Mouse (Mus musculus) embryonic facial prominence, embryonic 14.5 days (tissue): ENCODE results near the gene Cdx2. TPM values are rescaled to one million over a fixed set of nuclear protein-coding genes. Genes with fewer than 3 reads are reported as not detected.

Source experiments
- ATAC-seq: fragments of 200-750 bp; cut with Nextera tagmentation; 2 replicates; pipeline ENCODE4 v1.8.0; 2017; ENCODE audit warnings: low read depth, moderate number of reproducible peaks, moderate TSS enrichment
- DNase-seq: peaks from one replicate; pipeline ENCODE4 v3.0.0-alpha.2; 2015; ENCODE audit warnings: low spot score
- H3K27ac ChIP-seq: fragments of 300-500 bp; sonication (generic); replicated peaks from 2 replicates; pipeline ENCODE4 v1.5.1; 2014; ENCODE audit warnings: low read depth, mild to moderate bottlenecking, low read length, moderate library complexity
- H3K27me3 ChIP-seq: fragments of 300-500 bp; sonication (generic); replicated peaks from 2 replicates; pipeline ENCODE4 v1.6.1; 2014; ENCODE audit warnings: low read length; ENCODE audit not compliant: control insufficient read depth, insufficient read depth
- H3K36me3 ChIP-seq: fragments of 300-500 bp; sonication (generic); 2 replicates; pipeline ENCODE4 v1.6.1; 2014; ENCODE audit warnings: low read length, mixed read lengths; ENCODE audit not compliant: control insufficient read depth, insufficient read depth
- H3K4me1 ChIP-seq: fragments of 300-500 bp; sonication (generic); 2 replicates; pipeline ENCODE4 v1.6.1; 2014; ENCODE audit warnings: antibody characterized with exemption, low read length; ENCODE audit not compliant: control insufficient read depth, insufficient read depth
- H3K4me2 ChIP-seq: fragments of 300-500 bp; sonication (generic); 2 replicates; pipeline ENCODE4 v1.6.1; 2014; ENCODE audit warnings: low read depth, mild to moderate bottlenecking, low read length, moderate library complexity, mixed read lengths
- H3K4me3 ChIP-seq: fragments of 300-500 bp; sonication (generic); 2 replicates; pipeline ENCODE4 v1.5.1; 2014; ENCODE audit warnings: low read depth, mild to moderate bottlenecking, low read length
- H3K9ac ChIP-seq: fragments of 300-500 bp; sonication (generic); 2 replicates; pipeline ENCODE4 v1.6.1; 2014; ENCODE audit warnings: low read depth, mild to moderate bottlenecking, low read length, moderate library complexity, mixed read lengths
- H3K9me3 ChIP-seq: fragments of 300-500 bp; sonication (generic); 2 replicates; pipeline ENCODE4 v1.6.1; 2016; ENCODE audit warnings: low read length; ENCODE audit not compliant: control insufficient read depth
- WGBS: fragments of 180-500 bp; shearing (Covaris S2); extraction: QIAGEN DNeasy Blood & Tissue Kit; methylation state at CpG from one replicate; pipeline ENCODE4 v1.1.7; 2014; 5-methylcytosine and 5-hydroxymethylcytosine counted together
- microRNA-seq: library from miRNA; unstranded; fragments of <30 nt; microRNA quantifications from one replicate; pipeline ENCODE4, GENCODE M21; 2016; ENCODE audit warnings: borderline number of aligned reads
- polyA plus RNA-seq: library from polyadenylated mRNA; unstranded; fragments of >200 nt; fragmentation: Nextera tagmentation; extraction: Ambion mirVana; gene quantifications from 2 replicates; pipeline ENCODE4 v1.2.1, GENCODE M21; 2014

Cdx2 gene
- polyA plus RNA-seq, 1 experiment from 2014 or later, result not detected

DNA sequence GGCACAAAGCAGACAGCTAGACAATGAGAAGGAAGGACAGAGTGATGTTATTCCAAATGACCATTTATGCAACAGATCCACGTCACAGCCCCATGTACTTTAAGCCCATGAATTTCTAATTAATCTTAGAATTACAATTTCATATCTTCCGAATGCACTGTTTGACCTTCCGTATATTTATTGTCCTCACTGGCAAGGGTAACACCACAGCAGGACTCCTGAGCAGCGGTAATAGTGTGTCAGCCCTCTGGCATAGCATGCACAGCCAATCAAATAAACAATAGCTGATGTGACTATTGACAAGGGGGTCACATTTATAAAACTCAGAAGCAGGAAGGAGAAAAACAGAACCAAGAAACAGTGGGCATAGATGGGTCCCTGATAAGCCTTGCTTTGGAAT, 46.3 kb downstream of the Cdx2 start:
- H3K4me1 ChIP-seq, result no peaks in the 10 kb centered on the region
- WGBS, result 81% methylated on average over 4 of the region's 4 CpGs
- H3K9ac ChIP-seq, result no peak overlapping the region
- H3K27me3 ChIP-seq, result peaks cover 43% of the 10 kb centered on the region
- H3K27ac ChIP-seq, result no peak overlapping the region
- no peaks in the 10 kb centered on the region for H3K9me3 ChIP-seq
- no peak for ATAC-seq
- DNase-seq, result no peak
- no peaks in the 10 kb centered on the region for H3K36me3 ChIP-seq
- no peak overlapping the region for H3K4me2 ChIP-seq
- H3K4me3 ChIP-seq, result no peak overlapping the region

DNA sequence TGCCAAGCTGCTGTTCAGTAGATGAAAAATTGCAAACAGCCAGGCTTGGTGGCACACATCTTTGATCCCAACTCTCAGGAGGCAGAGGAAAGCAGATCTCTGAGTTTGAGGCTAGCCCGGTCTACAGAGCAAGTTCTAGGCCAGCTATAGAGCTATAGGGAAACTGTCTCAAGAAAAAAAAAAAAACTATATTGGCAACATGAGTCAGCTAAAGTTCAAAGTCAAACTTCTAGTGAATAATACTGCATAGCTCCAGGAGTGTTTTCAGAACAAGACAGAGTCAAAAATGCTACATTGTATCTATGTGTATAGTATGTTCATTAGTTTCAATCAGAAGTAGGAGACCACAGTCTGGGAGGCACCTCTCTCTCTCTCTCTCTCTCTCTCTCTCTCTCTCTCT, 46.9 kb downstream of the Cdx2 start:
- WGBS, result 93% methylated on average over 1 of the region's 1 CpGs
- Histone ChIP-seq H3K4me1 (no peaks in the 10 kb centered on the region), H3K4me2 (no peak overlapping the region), H3K27me3 (peaks cover 37% of the 10 kb centered on the region), H3K36me3 (no peaks in the 10 kb centered on the region), H3K27ac (no peak overlapping the region), H3K9me3 (no peaks in the 10 kb centered on the region), H3K4me3 (no peak overlapping the region), H3K9ac (no peak overlapping the region)
- DNase-seq (no peak), ATAC-seq (no peak)

Small RNA genes lying within 50 kb of the gene (microRNA-seq; reads per million reads assigned to microRNA genes)
- not detected for gene Mir7k

Other genes starting within 250 kb of the Cdx2 start
- 13.7 and 13.9 TPM in 2 replicates for gene Lnx2, start 230.7 kb downstream of the Cdx2 start, polyA plus RNA-seq
- 138 and 147 TPM in 2 replicates for gene Polr1d, start 230.2 kb downstream of the Cdx2 start, polyA plus RNA-seq
- not detected in 2 replicates for gene Gsx1, start 118.6 kb downstream of the Cdx2 start, polyA plus RNA-seq
- gene Pdx1, start 37.3 kb downstream of the Cdx2 start, polyA plus RNA-seq, result not detected in 2 replicates
- not detected in 2 replicates for gene Urad, start 15.2 kb upstream of the Cdx2 start, polyA plus RNA-seq
- gene Flt3, start 93.2 kb upstream of the Cdx2 start, polyA plus RNA-seq, result 0.35 and 0.45 TPM in 2 replicates
- gene Pan3, start 122.9 kb upstream of the Cdx2 start, polyA plus RNA-seq, result 57.5 and 60.1 TPM in 2 replicates